ENCODE assay signal across 8 mouse cellular contexts in the genomic region with DNA sequence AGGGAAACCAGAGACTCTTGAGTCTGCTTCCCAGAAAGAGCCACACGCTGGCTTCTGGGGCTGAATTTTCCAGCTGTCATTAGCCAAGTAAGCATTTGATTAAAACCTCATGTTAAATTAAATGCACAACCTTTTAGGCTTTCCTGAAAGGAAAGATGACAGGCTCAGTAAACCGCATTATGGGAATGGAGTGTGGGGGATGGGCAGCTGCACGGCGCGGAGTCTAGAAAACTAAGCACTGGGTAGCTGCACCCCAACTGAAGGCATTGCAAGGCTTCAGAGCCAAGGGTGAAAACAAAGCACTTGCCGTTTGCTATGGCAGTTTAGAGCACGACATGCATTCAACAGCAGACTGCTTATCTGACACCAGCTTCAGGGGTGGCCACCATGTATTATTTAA. TPM values are rescaled to one million over a fixed set of nuclear protein-coding genes. Genes with fewer than 3 reads are reported as not detected.
DNase-seq lines count a peak whose midpoint lies in the region; ATAC-seq lines count a peak whose summit lies in the region.

No protein-coding gene starts in this region.

- H3K4me1 ChIP-seq in heart, embryonic 12.5 days (replicated peaks), result peaks cover 57% of the 10 kb centered on the region
- peaks cover 57% of the 10 kb centered on the region for H3K4me1 ChIP-seq in midbrain, embryonic 12.5 days

- H3K36me3 ChIP-seq in heart, embryonic 12.5 days, result no peaks in the 10 kb centered on the region
- H3K36me3 ChIP-seq in midbrain, embryonic 12.5 days, result no peaks in the 10 kb centered on the region

- 19% methylated on average over 7 of the region's 7 CpGs for WGBS in heart, embryonic 12.5 days
- 11% methylated on average over 7 of the region's 7 CpGs for WGBS in midbrain, embryonic 12.5 days

- no peaks in the 10 kb centered on the region for H3K9me3 ChIP-seq in heart, embryonic 12.5 days (replicated peaks)
- H3K9me3 ChIP-seq in midbrain, embryonic 12.5 days, result no peaks in the 10 kb centered on the region

- H3K27ac ChIP-seq in heart, embryonic 12.5 days (ENCODE audit: poor library complexity, severe bottlenecking), result peak overlapping the region; percentile 59
- H3K27ac ChIP-seq in midbrain, embryonic 12.5 days (replicated peaks), result no peak overlapping the region

- DNase-seq in heart, postnatal 25 days (ENCODE audit: low spot score), result no peak
- peak; percentile 60 for DNase-seq in embryo, embryonic 10.5 days (ENCODE audit: low spot score)
- DNase-seq in heart, postnatal 4 days, result peak; percentile 39
- DNase-seq in spleen, postnatal 14 days (ENCODE audit: low spot score in 2 of 2), result no peak
- no peak for DNase-seq in left cerebral cortex, postnatal 10 days (ENCODE audit: extremely low spot score in 1 of 2, low spot score in 2 of 2)
- DNase-seq in left cerebral cortex, adult 9 months (ENCODE audit: low spot score in 2 of 2), result no peak

- ATAC-seq in heart, embryonic 12.5 days (ENCODE audit: insufficient number of reproducible peaks, low FRiP score), result no peak
- ATAC-seq in midbrain, embryonic 12.5 days (ENCODE audit: low FRiP score, low read depth), result no peak

- peaks cover 5% of the 10 kb centered on the region; the same call in 1 of the 2 replicates for H3K27me3 ChIP-seq in heart, embryonic 12.5 days (replicated peaks)
- peaks cover 8% of the 10 kb centered on the region for H3K27me3 ChIP-seq in midbrain, embryonic 12.5 days

- intact Hi-C loops in heart, postnatal 25 days (cut with DNase I), result loop anchor here (5.0 to 10.0 kb wide), 3 partner anchors 34 to 407 kb away; no protein-coding TSS in a partner anchor
- intact Hi-C loops in left cerebral cortex, postnatal 10 days (cut with DNase I), result loop anchor here (5.0 to 10.0 kb wide), 4 partner anchors 69 to 437 kb away; no protein-coding TSS in a partner anchor

- peak overlapping the region; percentile 88 for H3K9ac ChIP-seq in heart, embryonic 12.5 days
- H3K9ac ChIP-seq in midbrain, embryonic 12.5 days (replicated peaks), result peak overlapping the region; percentile 80; the same call in 1 of the 2 replicates

- H3K4me3 ChIP-seq in heart, embryonic 12.5 days, result peak overlapping the region; percentile 88
- peak overlapping the region; percentile 72 for H3K4me3 ChIP-seq in midbrain, embryonic 12.5 days

- H3K4me2 ChIP-seq in heart, embryonic 12.5 days, result peak overlapping the region; percentile 81
- peak overlapping the region; percentile 95 for H3K4me2 ChIP-seq in midbrain, embryonic 12.5 days (replicated peaks)

RNA-seq across cellular contexts. Expression of gene Abtb2, which starts 2.1 kb away (rescaled TPM):
- polyA plus RNA-seq in heart, embryonic 12.5 days (2016; fragmentation: Nextera tagmentation; extraction: Ambion mirVana), result 28.0 and 29.5 TPM in 2 replicates
- total RNA-seq in heart, postnatal 25 days (2021), result 10 to 100 TPM; 23.2 to 26.2 TPM
- 10 to 100 TPM; 23.6 to 25.6 TPM for total RNA-seq in heart, postnatal 4 days (2021)
- polyA plus RNA-seq in midbrain, embryonic 12.5 days (2016; fragmentation: Nextera tagmentation; extraction: Ambion mirVana), result 20.4 and 20.7 TPM in 2 replicates
- 10 to 100 TPM; 10.7 to 11.0 TPM for total RNA-seq in left cerebral cortex, postnatal 10 days (2021)

Comparison
In these comparisons a context has a peak if more than half of its experiments do, and no peak if none do; other contexts are left out.
1. DNase-seq: peak in embryo, embryonic 10.5 days (single experiment) and heart, postnatal 4 days (single experiment); none in heart, postnatal 25 days (single experiment), spleen, postnatal 14 days (0 of 2), left cerebral cortex, postnatal 10 days (0 of 2) and left cerebral cortex, adult 9 months (0 of 2).